Mouse (Mus musculus) CD4-positive naive resting alpha-beta T cell, adult 76 days (primary cell): ENCODE results near the gene Rhov. TPM values are rescaled to one million over a fixed set of nuclear protein-coding genes. Genes with fewer than 3 reads are reported as not detected.

ENCODE experiments used
- total RNA-seq: library from RNA; stranded (reverse); gene quantifications from one replicate; pipeline ENCODE4 v1.2.4, GENCODE M21; 2023

Gene Rhov
- total RNA-seq, result 0.32 TPM

DNA sequence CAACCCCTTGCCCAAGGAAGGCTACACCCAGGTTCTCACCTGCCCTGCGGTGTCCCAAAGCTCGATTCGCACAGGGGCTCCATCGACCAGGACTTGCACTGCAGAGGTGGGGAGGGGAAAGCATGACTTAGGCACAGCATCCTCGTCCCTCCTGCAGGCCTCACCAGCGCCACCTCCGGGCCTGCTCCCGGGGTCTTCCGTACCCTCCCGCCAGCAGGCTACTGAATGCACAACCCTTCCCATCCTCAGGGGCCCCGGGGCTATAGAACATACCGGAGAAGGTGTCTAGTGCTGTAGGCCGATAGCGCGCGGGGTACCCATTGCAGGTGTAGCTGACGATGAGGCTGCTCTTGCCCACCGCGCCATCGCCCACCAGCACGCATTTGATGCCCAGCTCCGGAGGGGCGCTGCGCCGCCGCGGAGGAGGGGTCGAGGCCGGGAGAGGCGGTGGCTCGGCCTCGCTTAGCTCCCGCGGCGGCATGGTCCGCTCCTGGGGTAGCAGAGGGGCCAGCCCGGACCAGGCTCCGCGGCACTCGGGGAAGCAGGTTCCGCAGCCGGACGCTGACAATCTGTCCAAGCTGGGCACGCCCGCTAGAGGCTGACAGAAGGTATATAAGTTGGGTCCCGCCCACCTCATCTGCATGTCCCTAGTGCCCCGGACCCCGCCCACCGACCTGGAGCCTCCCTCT lies at the start of gene Rhov:
Gene Rhov (minus strand): TSS at position 630 of the 689 bp plus-strand sequence.

DNA sequence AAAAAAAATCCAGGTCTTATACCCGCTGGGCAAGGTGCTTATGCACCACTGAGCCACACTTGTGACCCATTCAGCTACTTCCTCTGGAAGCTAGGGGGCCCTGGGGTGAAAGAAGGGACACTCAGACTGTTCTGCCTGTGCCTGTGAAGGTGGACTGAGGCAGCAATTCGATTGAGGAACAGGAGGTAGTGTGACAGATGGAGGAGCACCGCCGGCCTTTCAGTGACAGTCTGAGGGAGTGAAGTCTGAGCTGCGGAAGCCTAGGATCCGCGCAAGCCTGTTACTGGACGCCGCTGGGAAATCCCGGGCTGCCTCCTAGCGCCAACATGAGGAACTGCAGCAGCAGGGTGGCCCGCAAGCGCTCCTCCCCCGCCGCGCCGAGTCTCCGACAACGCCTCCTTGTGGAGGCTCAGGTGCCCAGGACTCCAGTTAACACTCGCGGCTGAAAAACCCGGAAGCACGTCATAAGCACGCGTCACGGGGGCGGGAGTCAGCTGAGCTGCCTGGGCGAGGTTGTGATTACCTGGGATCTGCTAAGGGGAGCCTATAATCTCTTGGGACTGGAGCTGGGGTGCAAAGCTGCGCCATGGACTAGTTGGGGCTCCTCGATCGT lies 17.3 kb upstream of the Rhov start, which contains the start of gene Vps18:
Gene Vps18 (plus strand): TSS at position 471 of the 613 bp plus-strand sequence.

DNA sequence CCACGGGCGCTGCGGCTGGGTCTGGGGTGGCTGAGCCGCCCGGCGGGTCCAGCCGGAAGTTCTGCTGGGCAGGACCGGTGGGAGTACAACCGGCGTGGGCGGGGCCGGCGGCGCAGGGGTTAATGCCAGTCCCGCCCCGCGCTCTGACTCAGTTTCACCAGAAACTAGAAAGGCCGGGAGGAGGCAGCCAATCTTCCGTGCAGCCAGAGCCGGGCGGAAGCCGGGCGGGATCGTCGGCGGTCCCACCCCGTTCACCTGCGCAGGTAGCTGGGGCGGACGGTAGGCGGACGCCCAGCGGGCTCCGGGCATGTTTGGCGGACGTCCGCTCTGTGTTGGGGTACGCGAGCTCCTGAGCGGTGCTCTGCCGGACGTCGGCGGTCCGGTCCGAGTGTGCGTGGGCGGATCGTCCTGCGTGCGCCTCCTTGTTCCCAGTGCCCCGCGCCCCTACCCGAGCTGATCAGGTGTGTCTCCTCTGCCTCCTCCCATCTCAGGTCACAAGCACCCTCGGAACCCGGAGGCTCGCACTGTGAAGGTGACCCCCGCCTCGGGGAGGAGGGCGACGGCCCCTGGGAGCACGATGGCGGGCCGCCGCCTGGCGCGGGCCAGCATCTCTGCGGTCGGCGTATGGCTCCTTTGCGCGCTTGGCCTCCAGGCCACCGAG lies 33.7 kb downstream of the Rhov start, which contains the start of gene Spint1:
Gene Spint1 (plus strand): TSS at position 153 of the 661 bp plus-strand sequence.

DNA sequence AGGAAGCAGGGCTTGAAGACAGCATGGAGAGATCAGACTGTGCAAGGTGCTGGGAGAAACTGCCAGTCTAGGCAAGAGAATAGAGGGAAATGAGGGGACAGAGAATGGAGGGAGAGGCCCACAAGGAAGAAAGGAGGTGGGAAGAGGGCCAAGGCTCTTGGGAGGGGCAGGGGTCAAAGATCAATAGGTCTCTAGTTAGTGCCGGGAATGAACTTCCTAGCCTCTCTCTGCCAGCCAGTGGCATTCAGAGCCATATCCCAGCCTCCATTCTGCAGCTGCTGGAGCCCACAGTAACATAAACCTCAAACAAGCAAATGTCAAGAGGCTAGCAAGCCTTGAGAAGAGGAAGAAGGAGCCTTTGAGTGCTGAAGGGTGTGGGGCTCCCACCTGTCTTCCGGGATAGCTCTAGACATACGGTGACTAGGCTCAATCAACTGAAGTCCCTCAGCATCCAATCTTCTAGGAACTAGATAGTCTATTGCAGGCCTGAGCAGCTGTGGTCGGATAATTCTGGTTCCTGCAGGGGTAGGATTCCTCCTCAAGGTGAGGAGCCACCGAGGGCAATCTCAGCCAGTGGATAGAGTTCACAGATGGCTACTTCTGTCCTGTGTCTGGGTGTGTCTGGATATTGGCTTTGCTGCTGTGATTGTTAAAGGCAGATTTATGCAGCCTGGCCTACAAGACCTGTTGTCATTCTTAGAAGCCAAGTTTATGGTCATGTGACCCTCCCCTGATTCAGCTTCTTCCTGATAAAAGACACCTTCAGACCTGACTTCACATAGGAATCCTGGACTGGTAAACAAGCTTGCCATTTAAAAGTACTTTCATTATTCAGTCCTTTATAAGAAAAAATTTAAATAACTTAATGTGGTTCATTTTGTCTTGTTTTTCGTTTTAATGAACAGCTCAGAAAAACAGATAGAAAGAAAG lies 41.0 kb downstream of the Rhov start, which contains the start of gene Ppp1r14d:
Gene Ppp1r14d (minus strand): TSS at position 132 of the 930 bp plus-strand sequence.

Other genes starting within 250 kb of the Rhov start
- gene Ccdc32, start 241.9 kb downstream of the Rhov start, total RNA-seq, result 12.1 TPM
- gene Rpusd2, start 236.5 kb downstream of the Rhov start, total RNA-seq, result 15.2 TPM
- 1.8 TPM for gene Knl1, start 224.2 kb downstream of the Rhov start, total RNA-seq
- 2.1 TPM for gene Rad51, start 158.5 kb downstream of the Rhov start, total RNA-seq
- 27.6 TPM for gene Rmdn3, start 114.2 kb downstream of the Rhov start, total RNA-seq
- gene Gchfr, start 103.5 kb downstream of the Rhov start, total RNA-seq, result not detected
- gene Gm14137, start 96.8 kb downstream of the Rhov start, total RNA-seq, result 1.4 TPM
- 20.8 TPM for gene Zfyve19, start 62.7 kb downstream of the Rhov start, total RNA-seq
- 24.9 TPM for gene Dnajc17, start 62.5 kb downstream of the Rhov start, total RNA-seq
- gene Ppp1r14d, start 41.4 kb downstream of the Rhov start, total RNA-seq, result not detected
- not detected for gene Spint1, start 33.9 kb downstream of the Rhov start, total RNA-seq
- gene Vps18, start 17.5 kb upstream of the Rhov start, total RNA-seq, result 26.1 TPM
- gene Dll4, start 54.5 kb upstream of the Rhov start, total RNA-seq, result 0.38 TPM
- gene Chac1, start 80.0 kb upstream of the Rhov start, total RNA-seq, result 0.35 TPM
- 50.6 TPM for gene Ino80, start 206.4 kb upstream of the Rhov start, total RNA-seq